Mouse (Mus musculus): ENCODE results near the gene Tbxa2r.

Gene Tbxa2r

GRCm38 (mm10) chr10:81328386-81328785, at the start of gene Tbxa2r:
Gene Tbxa2r, plus strand, starts transcription at chr10:81328731.
- DNase-seq (ENCODE audit: low spot score in 2 of 2): no peak

- DNase-seq (ENCODE audit: low spot score in 2 of 2): no peak
Observed at GRCm38 (mm10) chr10:81279496-81279895, 49.0 kb upstream of the Tbxa2r start.

GRCm38 (mm10) chr10:81284189-81284588, 44.3 kb upstream of the Tbxa2r start:
- no peak for DNase-seq (ENCODE audit: low spot score in 2 of 2)

- DNase-seq (ENCODE audit: low spot score in 2 of 2): no peak
Observed at GRCm38 (mm10) chr10:81284719-81285118, 43.8 kb upstream of the Tbxa2r start.

GRCm38 (mm10) chr10:81285694-81286450, 42.7 kb upstream of the Tbxa2r start:
- peak; percentile 61 to 67 for DNase-seq (ENCODE audit: low spot score in 2 of 2)

GRCm38 (mm10) chr10:81286586-81286985, 41.9 kb upstream of the Tbxa2r start:
- no peak for DNase-seq (ENCODE audit: low spot score in 2 of 2)

- no peak for DNase-seq (ENCODE audit: low spot score in 2 of 2)
Observed at GRCm38 (mm10) chr10:81287513-81288157, 40.9 kb upstream of the Tbxa2r start.

GRCm38 (mm10) chr10:81288601-81289000, 39.9 kb upstream of the Tbxa2r start:
- no peak for DNase-seq (ENCODE audit: low spot score in 2 of 2)

- DNase-seq (ENCODE audit: low spot score in 2 of 2): no peak
Observed at GRCm38 (mm10) chr10:81289278-81289677, 39.3 kb upstream of the Tbxa2r start.

- no peak for DNase-seq (ENCODE audit: low spot score in 2 of 2)
Observed at GRCm38 (mm10) chr10:81289811-81290210, 38.7 kb upstream of the Tbxa2r start.

- DNase-seq (ENCODE audit: low spot score in 2 of 2): no peak
Observed at GRCm38 (mm10) chr10:81290698-81291460, 37.7 kb upstream of the Tbxa2r start.

GRCm38 (mm10) chr10:81291511-81292104, 36.9 kb upstream of the Tbxa2r start, which contains the start of gene Tjp3:
Gene Tjp3, minus strand, starts transcription at chr10:81291581.
- DNase-seq (ENCODE audit: low spot score in 2 of 2): no peak

- peak; percentile 100 for DNase-seq (ENCODE audit: low spot score in 2 of 2)
Observed at GRCm38 (mm10) chr10:81292554-81293333, 35.8 kb upstream of the Tbxa2r start, which contains the start of gene Pip5k1c. Gene Pip5k1c, plus strand, starts transcription at chr10:81292963.

GRCm38 (mm10) chr10:81293334-81294030, 35.0 kb upstream of the Tbxa2r start:
- DNase-seq (ENCODE audit: low spot score in 2 of 2): no peak

- DNase-seq (ENCODE audit: low spot score in 2 of 2): no peak
Observed at GRCm38 (mm10) chr10:81294442-81294841, 34.1 kb upstream of the Tbxa2r start.

- DNase-seq (ENCODE audit: low spot score in 2 of 2): peak in 1 of 2 experiments; percentile 72
Observed at GRCm38 (mm10) chr10:81295185-81295584, 33.3 kb upstream of the Tbxa2r start.

GRCm38 (mm10) chr10:81297246-81297645, 31.3 kb upstream of the Tbxa2r start:
- DNase-seq (ENCODE audit: low spot score in 2 of 2): no peak

- no peak for DNase-seq (ENCODE audit: low spot score in 2 of 2)
Observed at GRCm38 (mm10) chr10:81297845-81298244, 30.7 kb upstream of the Tbxa2r start.

- peak; percentile 70 to 81 for DNase-seq (ENCODE audit: low spot score in 2 of 2)
Observed at GRCm38 (mm10) chr10:81298369-81299100, 30.0 kb upstream of the Tbxa2r start.

Data from right cerebral cortex, postnatal 36 days (tissue).